Mouse (Mus musculus) heart, embryonic 14.5 days (tissue): ENCODE results near the gene Dnase2b. TPM values are rescaled to one million over a fixed set of nuclear protein-coding genes. Genes with fewer than 3 reads are reported as not detected.

Experiments used
- ATAC-seq: fragments of 200-750 bp; cut with Nextera tagmentation; 2 replicates; pipeline ENCODE4 v1.8.0; 2017; ENCODE audit warnings: low read depth, moderate TSS enrichment; ENCODE audit not compliant: insufficient number of reproducible peaks, insufficient read depth, low FRiP score
- H3K27ac ChIP-seq, 2 experiments: fragments of 200-500 bp in 1 of 2; fragments of 300-500 bp in 1 of 2; sonication (generic) in 1 of 2; replicated peaks in 1 of 2; 2 replicates each; pipeline ENCODE4 v1.5.1; 2012 to 2014; ENCODE audit warnings: low read depth in 2 of 2, low read length in 2 of 2, control low read depth in 1 of 2, mild to moderate bottlenecking in 1 of 2, mixed read lengths in 1 of 2; ENCODE audit not compliant: control insufficient read depth in 1 of 2, insufficient read depth in 1 of 2
- H3K27me3 ChIP-seq: fragments of 300-500 bp; sonication (generic); 2 replicates; pipeline ENCODE4 v1.6.1; 2014; ENCODE audit warnings: mild to moderate bottlenecking, low read length, control low read depth; ENCODE audit not compliant: control insufficient read depth, insufficient read depth
- H3K36me3 ChIP-seq: fragments of 300-500 bp; sonication (generic); 2 replicates; pipeline ENCODE4 v1.6.1; 2014; ENCODE audit warnings: mild to moderate bottlenecking, control low read depth, low read length, mixed read lengths; ENCODE audit not compliant: control insufficient read depth, insufficient read depth
- H3K4me1 ChIP-seq, 2 experiments: fragments of 200-500 bp in 1 of 2; fragments of 300-500 bp in 1 of 2; sonication (generic) in 1 of 2; 2 replicates each; pipeline ENCODE4 v1.6.1; 2012 to 2014; ENCODE audit warnings: low read length in 2 of 2, control low read depth in 1 of 2, mixed read lengths in 1 of 2; ENCODE audit not compliant: control insufficient read depth in 2 of 2, insufficient read depth in 2 of 2
- H3K4me2 ChIP-seq: fragments of 300-500 bp; sonication (generic); 2 replicates; pipeline ENCODE4 v1.6.1; 2014; ENCODE audit warnings: mild to moderate bottlenecking, low read length
- H3K4me3 ChIP-seq, 2 experiments: fragments of 200-500 bp in 1 of 2; fragments of 300-500 bp in 1 of 2; sonication (generic) in 1 of 2; 2 replicates each; pipeline ENCODE4 v1.5.1; 2012 to 2014; ENCODE audit warnings: low read length in 2 of 2, mild to moderate bottlenecking in 2 of 2, control low read depth in 1 of 2, low read depth in 1 of 2, moderate library complexity in 1 of 2; ENCODE audit not compliant: control insufficient read depth in 1 of 2, insufficient read depth in 1 of 2
- H3K9ac ChIP-seq: fragments of 300-500 bp; sonication (generic); 2 replicates; pipeline ENCODE4 v1.6.1; 2014; ENCODE audit warnings: mild to moderate bottlenecking, low read length
- H3K9me3 ChIP-seq: fragments of 300-500 bp; sonication (generic); 2 replicates; pipeline ENCODE4 v1.6.1; 2016; ENCODE audit warnings: low read length, control low read depth; ENCODE audit not compliant: control insufficient read depth
- WGBS: fragments of 180-500 bp; shearing (Covaris S2); extraction: QIAGEN DNeasy Blood & Tissue Kit; methylation state at CpG from one replicate; pipeline ENCODE4 v1.1.7; 2014; 5-methylcytosine and 5-hydroxymethylcytosine counted together
- polyA plus RNA-seq: library from polyadenylated mRNA; unstranded; fragments of >200 nt; fragmentation: Nextera tagmentation; extraction: Ambion mirVana; gene quantifications from 2 replicates; pipeline ENCODE4 v1.2.1, GENCODE M21; 2014

Gene Dnase2b
- polyA plus RNA-seq, 1 experiment from 2014 or later: not detected

- no peak overlapping the region for H3K4me2 ChIP-seq
- no peaks in the 10 kb centered on the region for H3K9me3 ChIP-seq
- ATAC-seq: no peak
- peaks cover 19% of the 10 kb centered on the region in 2 experiments for H3K4me1 ChIP-seq
- H3K36me3 ChIP-seq: no peaks in the 10 kb centered on the region
- 86% methylated on average over 6 of the region's 6 CpGs for WGBS
- H3K27ac ChIP-seq: no peak overlapping the region
- H3K4me3 ChIP-seq: no peak overlapping the region
- no peaks in the 10 kb centered on the region for H3K27me3 ChIP-seq
- H3K9ac ChIP-seq: no peak overlapping the region
Observed at GRCm38 (mm10) chr3:146599198-146599900, 16.0 kb downstream of the Dnase2b start.

- Histone ChIP-seq H3K27ac (no peak overlapping the region), H3K9me3 (no peaks in the 10 kb centered on the region), H3K4me1 (peaks cover 17 to 19% of the 10 kb centered on the region in 2 experiments), H3K36me3 (no peaks in the 10 kb centered on the region), H3K4me3 (no peak overlapping the region), H3K27me3 (no peaks in the 10 kb centered on the region), H3K9ac (no peak overlapping the region), H3K4me2 (no peak overlapping the region)
- no peak for ATAC-seq
- WGBS: 71% methylated on average over 6 of the region's 6 CpGs
Observed at GRCm38 (mm10) chr3:146598411-146598810, 17.0 kb downstream of the Dnase2b start.

DNA sequence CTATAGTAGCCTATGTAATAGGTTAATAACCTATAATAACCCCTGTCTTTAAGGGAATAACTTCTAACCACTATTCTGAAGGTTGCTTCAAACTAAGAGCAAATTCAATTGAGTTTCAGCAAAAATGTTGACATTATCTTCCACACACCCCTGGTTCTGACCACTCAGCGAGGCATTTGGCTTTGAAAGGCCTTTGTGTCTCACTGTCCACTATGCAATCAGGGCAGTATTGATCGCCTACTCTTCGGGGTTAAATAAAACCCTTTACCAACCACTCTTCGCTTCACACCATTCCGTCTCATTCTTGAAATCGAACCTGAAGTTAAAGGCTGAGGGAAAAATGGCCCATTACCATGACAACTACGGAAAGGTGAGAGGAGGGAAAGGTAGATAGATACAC lies 18.5 kb downstream of the Dnase2b start:
- H3K9me3 ChIP-seq: no peaks in the 10 kb centered on the region
- H3K4me2 ChIP-seq: no peak overlapping the region
- no peak overlapping the region for H3K4me3 ChIP-seq
- no peak overlapping the region for H3K9ac ChIP-seq
- peaks cover 14% of the 10 kb centered on the region in 2 experiments for H3K4me1 ChIP-seq
- no peaks in the 10 kb centered on the region for H3K36me3 ChIP-seq
- H3K27ac ChIP-seq: no peak overlapping the region
- no peak for ATAC-seq
- 85% methylated on average over 7 of the region's 7 CpGs for WGBS
- no peaks in the 10 kb centered on the region for H3K27me3 ChIP-seq

DNA sequence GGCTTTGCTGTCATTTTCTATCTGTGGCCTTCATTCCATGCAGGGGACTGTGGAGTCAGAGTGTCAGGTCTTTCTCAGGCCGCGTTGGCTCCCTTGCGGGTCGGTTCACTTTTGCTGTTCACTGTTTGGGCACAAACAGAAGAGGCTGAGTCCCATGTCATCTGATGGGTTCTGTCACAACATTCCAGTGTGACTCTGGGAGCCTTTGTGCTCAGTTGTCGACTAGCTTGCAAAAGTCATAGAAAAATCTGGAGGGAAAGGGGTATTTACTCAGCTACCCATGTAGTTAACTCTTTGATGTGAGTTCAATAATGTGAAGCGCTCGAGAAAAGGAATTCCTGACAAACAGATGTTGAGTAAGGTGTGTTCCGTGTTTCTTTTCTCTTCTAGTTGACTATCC lies 19.0 kb downstream of the Dnase2b start:
- Histone ChIP-seq H3K27ac (no peak overlapping the region), H3K27me3 (no peaks in the 10 kb centered on the region), H3K4me3 (no peak overlapping the region), H3K9ac (no peak overlapping the region), H3K36me3 (no peaks in the 10 kb centered on the region), H3K4me1 (peaks cover 9 to 11% of the 10 kb centered on the region in 2 experiments), H3K9me3 (no peaks in the 10 kb centered on the region), H3K4me2 (no peak overlapping the region)
- no peak for ATAC-seq
- 83% methylated on average over 8 of the region's 8 CpGs for WGBS

DNA sequence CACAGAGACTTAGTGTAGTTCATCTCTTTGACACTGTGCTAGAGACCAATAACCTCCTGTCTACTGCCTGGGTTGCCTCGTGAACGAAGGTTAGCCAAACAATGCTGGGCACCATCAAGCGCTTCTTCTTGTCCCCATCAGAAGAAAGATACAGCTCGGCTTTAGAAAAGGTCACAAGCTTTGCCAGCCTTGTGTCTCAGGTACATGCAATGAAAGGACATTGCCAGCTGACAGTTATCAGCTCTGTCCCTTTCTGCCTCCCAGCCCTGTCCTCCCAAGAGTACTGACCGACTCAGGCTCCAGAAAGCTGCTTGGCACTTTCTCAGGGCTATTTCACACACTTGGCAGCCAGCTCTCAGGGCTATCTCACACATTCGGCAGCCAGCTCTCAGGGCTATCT lies 20.0 kb downstream of the Dnase2b start:
- Histone ChIP-seq H3K36me3 (no peaks in the 10 kb centered on the region), H3K4me1 (peaks cover 0 to 2% of the 10 kb centered on the region in 2 experiments; a peak in 2 of 4 replicates), H3K4me2 (no peak overlapping the region), H3K9ac (no peak overlapping the region), H3K4me3 (no peak overlapping the region), H3K27ac (no peak overlapping the region), H3K9me3 (no peaks in the 10 kb centered on the region), H3K27me3 (no peaks in the 10 kb centered on the region)
- no peak for ATAC-seq
- WGBS: 73% methylated on average over 6 of the region's 6 CpGs

DNA sequence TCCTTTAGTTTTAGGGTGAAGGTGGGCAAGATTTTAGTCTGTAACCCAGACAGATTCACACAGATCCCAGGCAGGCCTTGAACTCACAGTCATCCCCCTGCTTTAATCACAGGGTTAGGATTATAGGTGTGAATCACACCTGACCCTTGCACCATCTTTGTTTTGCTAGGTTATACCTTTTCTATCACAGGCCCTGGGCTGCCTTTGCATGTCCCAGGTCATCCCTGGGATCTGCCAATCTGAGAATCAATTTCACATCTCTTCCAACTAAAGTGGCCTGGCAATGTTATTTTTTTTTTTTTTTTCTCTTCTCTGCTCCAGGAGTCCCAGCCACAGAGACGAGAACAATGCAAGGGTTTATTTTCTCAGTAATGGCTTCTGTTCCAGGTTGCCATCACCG lies 23.8 kb downstream of the Dnase2b start:
- H3K4me3 ChIP-seq: no peak overlapping the region
- no peaks in the 10 kb centered on the region; a peak in 1 of 4 replicates for H3K4me1 ChIP-seq
- ATAC-seq: no peak
- H3K36me3 ChIP-seq: no peaks in the 10 kb centered on the region
- no peak overlapping the region for H3K9ac ChIP-seq
- H3K9me3 ChIP-seq: no peaks in the 10 kb centered on the region
- no peak overlapping the region for H3K27ac ChIP-seq
- H3K4me2 ChIP-seq: no peak overlapping the region
- 81% methylated on average over 2 of the region's 2 CpGs for WGBS
- H3K27me3 ChIP-seq: no peaks in the 10 kb centered on the region

- Histone ChIP-seq H3K9ac (no peak overlapping the region), H3K4me1 (no peaks in the 10 kb centered on the region; a peak in 1 of 4 replicates), H3K27me3 (no peaks in the 10 kb centered on the region), H3K27ac (no peak overlapping the region), H3K4me2 (no peak overlapping the region), H3K4me3 (no peak overlapping the region), H3K36me3 (no peaks in the 10 kb centered on the region), H3K9me3 (no peaks in the 10 kb centered on the region)
- no peak for ATAC-seq
- WGBS: 92% methylated on average over 7 of the region's 7 CpGs
Observed at GRCm38 (mm10) chr3:146591159-146591558, 24.2 kb downstream of the Dnase2b start.

- WGBS: 65% methylated on average over 6 of the region's 6 CpGs
- Histone ChIP-seq H3K27ac (no peak overlapping the region), H3K4me1 (no peaks in the 10 kb centered on the region), H3K4me2 (no peak overlapping the region), H3K9me3 (no peaks in the 10 kb centered on the region), H3K36me3 (no peaks in the 10 kb centered on the region), H3K4me3 (no peak overlapping the region), H3K9ac (no peak overlapping the region), H3K27me3 (no peaks in the 10 kb centered on the region)
- no peak for ATAC-seq
Observed at GRCm38 (mm10) chr3:146589523-146589922, 25.9 kb downstream of the Dnase2b start.
